Mouse (Mus musculus) megakaryocyte, embryonic 14.5 days (primary cell): ENCODE results near the gene Ciart. TPM values are rescaled to one million over a fixed set of nuclear protein-coding genes. Genes with fewer than 3 reads are reported as not detected.
"Not testable (repeated sequence)": the region's sequence is repeated elsewhere in the genome, so short reads cannot be mapped to it uniquely, and the experiment has no call there.

Experiments used
- H3K27me3 ChIP-seq: replicated peaks from 2 replicates; pipeline ENCODE3; 2012; ENCODE audit warnings: inconsistent platforms
- H3K36me3 ChIP-seq: replicated peaks from 2 replicates; pipeline ENCODE3; 2012; ENCODE audit warnings: low read length, inconsistent platforms, mixed read lengths
- H3K4me1 ChIP-seq: 2 replicates; pipeline ENCODE4 v1.6.1; 2012; ENCODE audit warnings: inconsistent platforms
- H3K4me3 ChIP-seq: replicated peaks from 2 replicates; pipeline ENCODE3; 2012; ENCODE audit warnings: moderate library complexity, mild to moderate bottlenecking, inconsistent platforms
- H3K9me3 ChIP-seq: 2 replicates; pipeline ENCODE4 v1.6.1; 2012; ENCODE audit warnings: inconsistent platforms
- FLI1 ChIP-seq: IDR thresholded peaks from 2 replicates; pipeline ENCODE4 v1.6.1; 2012; ENCODE audit warnings: low read length, inconsistent platforms, mixed read lengths
- GATA1 ChIP-seq: IDR thresholded peaks from 3 replicates; pipeline ENCODE4 v1.6.1; 2012; ENCODE audit warnings: mixed read lengths, low read length, inconsistent platforms, borderline replicate concordance
- polyA plus RNA-seq: library from polyadenylated mRNA; stranded (reverse); fragments of >175 nt; gene quantifications from 2 replicates; pipeline ENCODE4 v1.2.3, GENCODE M21; 2012; ENCODE audit warnings: low replicate concordance; ENCODE audit not compliant: insufficient read depth

Ciart gene
- polyA plus RNA-seq, 1 experiment, result 16.9 TPM

DNA sequence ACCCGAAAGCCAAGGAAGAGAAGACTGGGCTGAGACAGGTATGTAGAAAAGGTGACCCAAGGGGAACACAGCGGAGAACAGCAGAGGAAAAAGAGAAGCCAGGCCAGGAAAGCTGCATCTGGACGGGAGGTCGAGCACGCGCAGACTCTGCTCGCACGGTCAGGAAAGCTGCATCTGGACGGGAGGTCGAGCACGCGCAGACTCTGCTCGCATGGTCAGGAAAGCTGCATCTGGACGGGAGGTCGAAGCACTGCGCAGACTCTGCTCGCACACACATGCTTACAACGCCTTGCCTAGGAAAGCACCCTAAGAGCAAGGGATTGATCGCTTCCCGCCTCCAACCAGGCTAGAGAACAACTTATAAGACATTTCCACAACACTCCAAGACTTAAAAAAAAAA is 16.5 kb downstream of the Ciart start:
- H3K4me3 ChIP-seq, result no peak overlapping the region
- H3K9me3 ChIP-seq, result no peaks in the 10 kb centered on the region
- H3K4me1 ChIP-seq, result peaks cover 15% of the 10 kb centered on the region
- H3K27me3 ChIP-seq, result no peaks in the 10 kb centered on the region
- TF ChIP-seq GATA1 (no peak), FLI1 (no peak)
- H3K36me3 ChIP-seq, result peaks cover 72% of the 10 kb centered on the region

DNA sequence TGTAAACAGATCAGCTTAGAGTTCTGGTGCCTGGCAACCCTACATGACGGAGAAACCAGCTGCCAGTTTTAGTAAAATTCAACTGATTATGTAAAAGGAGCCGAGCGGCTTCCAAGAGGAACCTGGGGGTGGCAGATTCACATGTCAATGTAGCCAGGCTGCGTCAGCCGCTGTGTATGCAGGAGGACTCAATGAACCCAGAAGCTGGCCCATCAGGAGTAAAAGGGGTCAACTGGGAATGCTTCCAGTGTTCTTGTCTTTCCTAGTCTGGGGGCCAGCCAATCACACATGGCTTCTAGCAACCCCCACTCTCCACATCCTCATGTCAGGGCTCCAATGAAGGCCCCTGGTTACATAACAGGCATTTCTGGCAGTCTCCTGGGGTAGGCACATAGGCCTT is 17.0 kb downstream of the Ciart start:
- no peaks in the 10 kb centered on the region for H3K9me3 ChIP-seq
- H3K36me3 ChIP-seq, result peaks cover 72% of the 10 kb centered on the region
- H3K4me1 ChIP-seq, result peaks cover 12% of the 10 kb centered on the region
- TF ChIP-seq GATA1, result no peak
- no peak for TF ChIP-seq FLI1
- no peaks in the 10 kb centered on the region for H3K27me3 ChIP-seq
- no peak overlapping the region for H3K4me3 ChIP-seq

DNA sequence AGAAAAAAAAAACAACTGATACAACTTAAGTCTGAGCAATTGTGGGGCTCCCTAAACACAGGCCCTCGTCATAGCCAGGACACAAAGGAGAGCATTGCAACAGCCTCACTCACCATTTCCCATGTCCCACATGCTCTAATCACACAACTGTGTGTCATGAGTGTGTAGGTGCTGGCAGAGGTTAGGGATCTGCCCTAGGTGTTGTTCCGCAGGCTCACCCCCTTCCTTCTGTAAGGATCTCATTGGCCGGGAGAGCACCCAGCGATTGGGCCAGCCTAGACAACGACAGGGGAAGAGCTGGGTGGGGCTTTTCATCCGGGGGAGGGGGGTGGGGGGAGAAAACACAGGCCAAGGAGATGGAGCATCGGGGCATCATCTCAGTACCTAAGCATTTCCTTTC is 18.5 kb downstream of the Ciart start:
- Histone ChIP-seq H3K36me3 (peaks cover 58% of the 10 kb centered on the region), H3K9me3 (no peaks in the 10 kb centered on the region), H3K4me1 (peaks cover 9% of the 10 kb centered on the region), H3K27me3 (no peaks in the 10 kb centered on the region), H3K4me3 (no peak overlapping the region)
- TF ChIP-seq GATA1 (no peak), FLI1 (no peak)

DNA sequence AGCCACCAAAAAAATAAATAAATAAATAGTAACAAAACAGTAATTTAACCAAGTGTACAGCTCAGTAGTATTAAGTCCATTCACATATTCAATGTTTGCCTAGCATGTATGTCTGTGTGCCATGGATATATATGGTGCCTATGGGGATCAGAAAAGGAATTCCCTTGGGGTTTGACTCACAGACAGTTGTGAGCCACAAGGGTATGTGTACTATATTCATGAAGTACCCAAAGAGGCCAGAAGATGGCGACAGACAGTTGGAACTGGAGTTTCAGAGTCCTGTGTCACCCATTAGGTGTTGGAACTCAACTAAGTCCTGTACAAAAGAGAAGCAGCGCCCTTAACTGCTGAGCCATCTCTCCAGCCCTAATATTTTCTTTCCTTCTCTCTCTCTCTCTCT is 20.3 kb downstream of the Ciart start:
- TF ChIP-seq GATA1, result no peak
- no peak for TF ChIP-seq FLI1
- no peaks in the 10 kb centered on the region for H3K9me3 ChIP-seq
- peaks cover 40% of the 10 kb centered on the region for H3K36me3 ChIP-seq
- H3K27me3 ChIP-seq, result no peaks in the 10 kb centered on the region
- no peak overlapping the region for H3K4me3 ChIP-seq
- H3K4me1 ChIP-seq, result peaks cover 9% of the 10 kb centered on the region

DNA sequence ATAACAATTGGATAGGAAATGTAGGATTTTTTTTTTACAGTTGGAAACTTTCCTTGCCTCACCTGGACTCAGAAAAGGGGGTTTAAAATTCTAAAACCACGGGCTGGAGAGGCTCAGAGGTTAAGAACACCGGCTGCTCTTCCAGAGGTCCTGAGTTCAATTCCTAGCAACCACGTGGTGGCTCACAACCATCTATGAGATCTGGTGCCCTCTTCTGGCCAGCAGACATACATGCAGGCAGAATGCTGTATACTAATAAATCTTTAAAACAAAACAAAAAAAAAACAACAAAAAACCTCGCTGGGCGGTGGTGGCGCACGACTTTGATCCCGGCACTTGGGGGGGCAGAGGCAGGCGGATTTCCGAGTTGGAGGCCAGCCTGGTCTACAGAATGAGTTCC is 20.8 kb downstream of the Ciart start:
- H3K9me3 ChIP-seq, result no peaks in the 10 kb centered on the region
- H3K27me3 ChIP-seq, result no peaks in the 10 kb centered on the region
- H3K4me3 ChIP-seq, result no peak overlapping the region
- H3K4me1 ChIP-seq, result peaks cover 13% of the 10 kb centered on the region
- peaks cover 36% of the 10 kb centered on the region for H3K36me3 ChIP-seq
- TF ChIP-seq FLI1 (no peak), GATA1 (no peak)

DNA sequence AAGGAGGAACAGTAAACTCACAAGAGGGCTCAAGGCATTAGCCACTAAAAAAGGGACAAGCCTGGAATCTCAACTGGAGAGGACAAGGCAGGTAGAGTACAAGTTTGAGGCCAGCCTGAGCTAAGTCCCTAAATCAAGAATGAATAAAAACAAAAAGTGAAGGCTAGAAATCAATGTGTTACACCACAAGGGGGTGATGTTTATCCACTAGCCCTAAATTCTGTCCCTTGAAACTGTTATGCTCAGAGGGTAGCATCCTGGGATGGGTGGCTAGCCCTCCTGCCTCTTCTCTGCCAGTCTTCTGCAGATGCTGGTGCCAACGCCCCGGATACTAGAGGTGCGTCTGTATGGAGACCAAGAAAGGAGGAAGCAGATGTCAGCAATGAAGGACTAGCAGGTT is 21.7 kb downstream of the Ciart start:
- Histone ChIP-seq H3K36me3 (peaks cover 27% of the 10 kb centered on the region), H3K9me3 (no peaks in the 10 kb centered on the region), H3K27me3 (no peaks in the 10 kb centered on the region), H3K4me1 (peaks cover 17% of the 10 kb centered on the region), H3K4me3 (no peak overlapping the region)
- TF ChIP-seq FLI1 (no peak), GATA1 (no peak)

DNA sequence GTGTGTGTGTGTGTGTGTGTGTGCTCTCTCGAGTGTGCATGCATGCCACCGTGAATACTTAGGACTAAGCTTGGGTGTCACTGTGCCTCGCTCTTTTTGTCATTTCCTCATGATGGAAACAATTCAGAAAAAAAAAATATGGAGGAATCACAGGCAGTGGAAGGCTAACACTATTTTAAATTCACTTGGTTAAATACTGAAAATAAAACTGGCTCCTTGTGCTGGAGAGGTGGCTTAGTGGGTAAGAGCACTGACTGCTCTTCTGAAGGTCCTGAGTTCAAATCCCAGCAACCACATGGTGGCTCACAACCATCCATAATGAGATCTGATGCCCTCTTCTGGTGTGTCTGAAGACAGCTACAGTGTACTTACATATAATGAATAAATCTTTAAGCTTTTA is 23.8 kb downstream of the Ciart start:
- H3K9me3 ChIP-seq, H3K27me3 ChIP-seq, H3K4me3 ChIP-seq: not testable (repeated sequence)
- Histone ChIP-seq H3K4me1 (peaks cover 29% of the 10 kb centered on the region), H3K36me3 (peaks cover 17% of the 10 kb centered on the region)

DNA sequence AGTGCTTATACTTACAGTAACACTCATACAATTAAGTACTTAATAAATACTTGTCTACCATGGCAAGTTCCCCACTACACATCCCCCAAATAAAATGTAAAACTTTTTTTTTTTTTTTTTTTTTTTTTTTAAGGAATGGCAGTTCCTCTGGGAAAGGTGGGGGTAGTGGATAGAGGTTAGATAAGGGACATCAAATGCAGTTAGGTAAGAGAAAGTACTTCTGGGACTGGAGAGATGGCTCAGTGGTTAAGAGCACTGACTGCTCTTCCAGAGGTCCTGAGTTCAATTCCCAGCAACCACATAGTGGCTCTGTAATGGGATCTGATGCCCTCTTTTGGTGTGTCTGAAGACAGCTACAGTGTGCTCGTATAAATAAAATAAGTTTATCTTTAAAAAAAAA is 25.0 kb downstream of the Ciart start:
- H3K4me3 ChIP-seq, H3K9me3 ChIP-seq, H3K27me3 ChIP-seq: not testable (repeated sequence)
- H3K4me1 ChIP-seq, result peaks cover 39% of the 10 kb centered on the region
- peaks cover 23% of the 10 kb centered on the region for H3K36me3 ChIP-seq

DNA sequence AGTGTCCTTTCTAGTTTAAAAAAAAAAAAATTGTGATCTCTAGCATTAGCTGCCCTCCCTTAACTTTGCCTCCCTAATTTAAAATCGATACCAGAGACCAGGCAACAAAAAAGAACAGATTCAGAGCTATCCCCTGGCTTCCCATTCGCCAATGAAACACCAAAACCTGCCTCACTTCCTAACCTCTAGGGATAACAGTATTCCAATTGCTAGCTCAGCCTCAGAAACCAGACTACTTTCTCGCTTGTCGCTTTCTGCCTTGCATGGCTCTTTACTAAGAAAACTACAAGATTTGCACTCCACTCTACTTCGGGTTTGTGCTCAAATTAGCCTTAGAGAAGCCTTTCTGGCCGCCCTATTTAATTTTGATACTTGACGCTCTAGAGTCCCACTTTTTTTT is 25.9 kb downstream of the Ciart start:
- peaks cover 45% of the 10 kb centered on the region for H3K4me1 ChIP-seq
- no peak for TF ChIP-seq GATA1
- TF ChIP-seq FLI1, result no peak
- no peaks in the 10 kb centered on the region for H3K9me3 ChIP-seq
- H3K4me3 ChIP-seq, result peak overlapping the region; percentile 95
- no peaks in the 10 kb centered on the region for H3K27me3 ChIP-seq
- H3K36me3 ChIP-seq, result peaks cover 28% of the 10 kb centered on the region

DNA sequence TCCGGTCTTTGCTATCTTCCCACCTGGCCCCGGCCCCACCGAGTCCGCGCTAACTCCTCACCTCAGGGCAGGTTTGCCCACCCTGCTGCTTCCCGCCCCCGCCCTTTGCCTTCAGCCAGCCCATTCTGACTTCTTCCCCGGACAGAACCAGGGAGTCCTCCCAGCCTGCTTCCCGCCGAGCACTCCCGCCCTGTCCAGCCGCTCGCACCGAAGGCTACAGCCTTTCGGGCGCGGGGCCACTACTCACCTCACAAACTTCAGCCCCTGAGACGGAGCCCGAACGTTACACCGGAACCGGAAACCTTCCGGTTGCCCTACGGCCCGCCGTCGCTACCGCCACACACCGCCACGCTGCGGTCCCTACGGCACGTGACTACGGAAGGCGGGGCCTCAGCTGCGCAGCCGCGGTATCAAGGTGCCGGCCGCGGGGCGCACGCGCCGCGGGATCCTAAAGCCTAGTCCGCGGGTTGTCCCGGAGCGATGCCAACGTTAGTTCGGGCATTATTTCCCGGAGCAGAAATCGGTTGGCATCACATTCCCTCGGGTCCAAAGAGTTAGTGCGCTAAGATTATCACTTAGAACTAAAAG is 26.5 kb downstream of the Ciart start, which contains the start of gene Prpf3:
Gene Prpf3 (minus strand): TSS at position 384 of the 588 bp plus-strand sequence.
- peaks cover 33% of the 10 kb centered on the region for H3K36me3 ChIP-seq
- H3K27me3 ChIP-seq, result no peaks in the 10 kb centered on the region
- TF ChIP-seq GATA1 (no peak), FLI1 (peak; percentile 63; the same call in 1 of the 2 replicates)
- no peaks in the 10 kb centered on the region for H3K9me3 ChIP-seq
- peak within 1 kb of the TSS; percentile 95 for H3K4me3 ChIP-seq
- peaks cover 48% of the 10 kb centered on the region for H3K4me1 ChIP-seq

DNA sequence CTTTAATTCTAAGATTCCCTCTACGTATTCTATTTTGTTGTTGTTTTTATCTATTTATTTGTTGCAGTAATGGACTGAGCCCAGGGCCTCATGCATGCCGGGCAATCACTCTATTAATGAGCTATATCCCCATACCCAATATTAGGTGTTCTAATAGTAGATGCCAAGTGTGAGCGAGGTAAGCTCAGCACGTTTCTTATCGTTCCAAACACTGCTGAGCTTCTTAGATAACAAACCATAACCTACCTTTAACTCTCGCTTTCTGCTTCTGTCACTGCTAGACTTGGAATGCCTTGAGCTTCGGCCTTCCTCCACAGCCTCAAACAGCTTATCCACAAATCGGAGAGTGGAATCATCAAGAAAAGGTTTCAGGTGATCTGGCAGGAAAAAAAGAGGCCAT is 30.7 kb downstream of the Ciart start:
- no peaks in the 10 kb centered on the region for H3K9me3 ChIP-seq
- no peaks in the 10 kb centered on the region for H3K27me3 ChIP-seq
- no peak overlapping the region for H3K4me3 ChIP-seq
- no peak for TF ChIP-seq FLI1
- TF ChIP-seq GATA1, result no peak
- peaks cover 73% of the 10 kb centered on the region for H3K36me3 ChIP-seq
- H3K4me1 ChIP-seq, result peaks cover 53% of the 10 kb centered on the region
